Mouse (Mus musculus) brain, embryonic 14.5 days (tissue): ENCODE data around the gene Dcakd. TPM values are rescaled to one million over a fixed set of nuclear protein-coding genes. Genes with fewer than 3 reads are reported as not detected.

Experiments
- DNase-seq: peaks from one replicate; pipeline ENCODE4 v3.0.0-alpha.2; 2011; ENCODE audit warnings: low read depth
- CTCF ChIP-seq: fragments of 200-500 bp; IDR thresholded peaks from 2 replicates; pipeline ENCODE4 v1.5.1; 2012; ENCODE audit warnings: inconsistent platforms, mild to moderate bottlenecking, moderate library complexity, borderline replicate concordance; ENCODE audit not compliant: insufficient read depth, insufficient read length; ENCODE audit errors: extremely low read depth
- POLR2A ChIP-seq: fragments of 200-500 bp; IDR thresholded peaks from 2 replicates; pipeline ENCODE4 v1.6.1; 2012; ENCODE audit warnings: mild to moderate bottlenecking, inconsistent platforms, borderline replicate concordance; ENCODE audit not compliant: poor library complexity, insufficient read depth, insufficient read length, severe bottlenecking; ENCODE audit errors: extremely low read depth
- polyA plus RNA-seq: library from polyadenylated mRNA; depleted of rRNA; stranded (reverse); fragments of >200 nt; gene quantifications from 2 replicates; pipeline ENCODE4 v1.2.3, GENCODE M21; 2012

Gene Dcakd
- polyA plus RNA-seq, 1 experiment: 262 TPM

DNA sequence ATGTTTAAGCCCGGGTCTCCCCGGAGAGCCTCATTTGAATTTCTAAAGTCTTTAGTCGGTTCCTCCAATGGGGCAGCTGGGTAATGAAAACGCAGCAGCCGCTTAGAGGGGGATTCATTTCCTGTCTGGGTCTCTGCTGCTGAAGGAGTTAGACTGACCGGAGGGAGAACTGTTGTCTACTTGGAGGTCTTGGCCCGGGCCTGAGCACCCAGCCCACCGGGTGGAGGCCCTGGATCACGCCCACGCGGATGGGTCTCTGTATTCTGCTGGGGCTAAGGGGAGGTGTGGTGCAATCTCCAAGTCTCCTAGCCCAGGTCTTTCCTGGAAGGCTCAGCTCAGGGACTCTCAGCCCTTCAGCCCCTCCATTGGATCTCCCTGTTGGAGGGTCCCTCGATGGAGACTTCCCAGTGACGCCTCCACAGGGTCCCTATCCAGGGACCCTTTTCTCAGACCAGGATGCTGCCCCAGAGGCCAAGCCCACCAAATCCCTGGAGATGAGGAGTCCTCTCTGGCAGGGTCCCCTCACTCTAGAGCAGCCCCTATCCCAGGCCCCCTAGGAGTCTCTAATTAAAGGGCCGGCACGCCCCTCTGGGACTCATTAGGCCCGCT, 64.8 kb downstream of the Dcakd start:
- TF ChIP-seq CTCF: no peak
- TF ChIP-seq POLR2A: no peak
- peak; percentile 85 for DNase-seq

- TF ChIP-seq POLR2A: no peak
- TF ChIP-seq CTCF: no peak
- DNase-seq: no peak
Measured at GRCm38 (mm10) chr11:102962861-102963245, 65.3 kb downstream of the Dcakd start.

- DNase-seq: no peak
- TF ChIP-seq POLR2A (no peak), CTCF (no peak)
Measured at GRCm38 (mm10) chr11:102961082-102961481, 67.1 kb downstream of the Dcakd start.

GRCm38 (mm10) chr11:102958870-102959269, 69.3 kb downstream of the Dcakd start:
- no peak for TF ChIP-seq POLR2A
- TF ChIP-seq CTCF: no peak
- no peak for DNase-seq

DNA sequence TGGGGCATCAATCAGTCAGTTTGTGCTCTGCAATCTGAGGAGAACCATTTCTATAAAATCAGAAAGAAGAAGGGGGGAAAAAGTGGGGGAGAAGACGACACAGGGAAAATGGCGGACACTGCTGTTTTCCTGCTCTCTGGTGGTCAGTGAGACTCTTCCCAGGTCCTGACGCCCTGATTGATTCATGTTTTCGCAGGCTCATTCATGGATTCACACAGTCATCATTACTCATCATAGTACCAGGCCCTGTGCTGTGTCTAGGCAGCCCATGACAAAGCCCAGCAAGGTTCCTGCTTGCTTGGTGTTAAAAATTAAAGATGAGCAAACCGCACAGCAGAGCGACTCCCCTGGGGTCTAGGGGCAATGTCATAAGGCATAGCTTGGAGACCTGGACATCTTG, 69.7 kb downstream of the Dcakd start:
- no peak for TF ChIP-seq POLR2A
- no peak for TF ChIP-seq CTCF

DNA sequence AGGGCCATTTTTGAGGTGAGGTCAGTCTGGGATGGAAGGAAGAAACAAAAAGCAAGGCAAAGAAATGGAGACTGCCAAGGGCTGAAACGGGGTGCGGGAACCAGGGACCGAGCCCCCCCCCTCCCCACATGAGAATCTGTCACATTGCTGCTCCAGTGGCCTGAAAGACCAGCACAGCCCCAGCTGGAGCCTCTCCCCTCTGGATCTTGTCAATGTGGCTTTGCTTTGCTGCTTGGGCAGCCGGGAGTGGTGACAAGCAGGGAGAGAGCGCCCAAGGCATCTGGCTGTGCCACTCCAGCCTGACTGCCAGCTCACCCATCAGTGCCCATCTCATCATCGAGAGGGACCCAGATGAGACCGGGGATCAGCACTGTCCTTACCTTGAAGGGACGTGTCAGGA, 70.4 kb downstream of the Dcakd start:
- TF ChIP-seq CTCF: no peak
- TF ChIP-seq POLR2A: no peak
- DNase-seq: no peak

More for the DNA sequence above, 69.7 kb downstream of the Dcakd start:
- DNase-seq: no peak

GRCm38 (mm10) chr11:102956962-102957614, 71.0 kb downstream of the Dcakd start:
- DNase-seq: peak; percentile 74
- TF ChIP-seq CTCF (no peak), POLR2A (no peak)

DNA sequence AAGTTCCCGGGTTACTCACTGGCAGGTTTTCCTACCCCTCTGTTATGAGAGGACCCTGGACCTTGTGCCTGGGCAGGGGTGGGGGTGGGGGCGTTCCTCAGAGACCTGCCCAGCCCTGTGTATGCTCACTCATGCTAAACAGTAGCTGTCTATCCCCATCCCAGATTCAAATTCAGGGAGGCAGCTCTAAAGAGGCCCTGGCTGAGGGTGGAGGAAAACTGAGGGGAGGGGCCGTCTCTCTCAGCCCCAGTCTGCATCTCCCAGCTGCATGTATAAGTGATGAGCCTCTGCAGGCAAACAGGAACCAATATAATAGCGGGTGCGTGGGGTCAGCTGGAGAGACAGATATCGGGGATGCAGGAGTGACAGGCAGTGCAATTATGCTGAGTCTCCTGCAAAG, 75.2 kb downstream of the Dcakd start:
- DNase-seq: peak; percentile 63
- no peak for TF ChIP-seq CTCF
- no peak for TF ChIP-seq POLR2A

DNA sequence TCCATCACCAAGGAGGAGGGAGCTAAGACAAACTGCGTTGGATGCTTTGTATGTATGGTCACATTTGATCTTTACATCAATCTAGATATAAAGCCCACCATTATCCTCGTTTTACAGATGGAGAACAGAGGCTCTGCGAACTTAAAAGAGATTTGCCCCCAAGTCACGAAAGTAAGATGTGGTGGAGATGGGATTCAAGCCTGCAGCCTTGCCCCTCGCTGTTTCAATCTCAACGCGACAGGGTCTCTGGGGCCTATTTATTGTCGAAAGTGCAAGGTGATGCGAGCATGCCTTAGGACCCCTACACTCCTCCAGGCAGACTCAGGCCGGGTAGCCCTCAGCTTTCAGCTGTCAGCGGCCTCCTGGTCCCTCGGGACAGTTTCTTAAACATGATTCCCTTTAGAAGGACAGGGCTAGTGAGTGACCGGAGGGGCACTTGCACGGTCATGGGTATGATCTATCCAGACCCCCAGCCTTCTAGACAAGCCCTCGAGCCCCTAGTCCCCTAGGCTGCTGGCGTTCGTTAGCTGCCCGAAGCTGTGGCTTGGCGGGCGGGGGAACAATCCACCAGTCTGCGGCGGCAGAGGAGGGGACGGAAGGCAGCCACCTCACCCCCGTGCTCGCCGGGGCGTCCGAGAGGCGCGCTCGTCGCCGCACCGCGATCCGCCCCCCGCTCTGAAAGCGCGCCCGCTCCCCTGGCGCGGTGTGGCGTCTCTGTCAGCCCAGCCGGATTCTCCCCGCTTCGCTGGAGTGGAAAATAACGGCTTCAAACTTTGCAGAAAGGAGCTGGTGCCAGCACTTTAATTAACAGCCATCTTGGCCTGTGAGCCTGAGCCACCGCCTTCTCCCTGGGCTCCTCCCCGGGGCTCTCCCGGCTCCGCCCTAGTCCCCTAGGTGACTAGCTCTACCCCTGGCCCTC, 79.8 kb downstream of the Dcakd start:
- TF ChIP-seq CTCF (no peak), POLR2A (no peak)
- DNase-seq: peak; percentile 79

DNA sequence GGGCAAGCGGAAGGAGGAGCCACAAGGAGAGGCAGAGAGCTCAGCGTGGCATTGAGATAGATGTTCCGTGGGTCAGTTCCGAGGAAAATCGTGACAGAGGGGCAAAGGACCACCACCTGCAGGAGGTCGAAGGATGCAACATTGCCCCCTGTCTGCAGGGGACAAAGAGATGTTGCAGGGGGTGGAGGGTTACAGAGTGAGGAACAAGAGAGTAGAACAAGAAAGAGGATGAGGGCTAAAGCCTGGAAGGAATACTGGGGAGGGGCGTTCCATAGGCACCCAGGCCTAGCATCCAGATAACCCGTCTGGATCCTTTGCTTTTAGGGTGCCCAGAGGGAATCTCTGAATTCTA, 81.2 kb downstream of the Dcakd start:
- TF ChIP-seq CTCF: peak; percentile 13; the same call in 1 of the 2 replicates
- no peak for TF ChIP-seq POLR2A
- no peak for DNase-seq

GRCm38 (mm10) chr11:102946265-102946991, 81.7 kb downstream of the Dcakd start, which contains the start of gene C1ql1:
C1ql1 (minus strand) TSS chr11:102946688.
- peak; percentile 93 for DNase-seq
- TF ChIP-seq CTCF (no peak), POLR2A (0 out of 2 replicates have a peak, but pooled peaks have one; percentile 42)
